Mouse (Mus musculus) frontal cortex, postnatal 36 days (tissue): ENCODE measurements around the gene Efcab9.

Source experiments
- DNase-seq, 2 experiments: peaks; one replicate each; pipeline ENCODE4 v3.0.0; 2022; ENCODE audit warnings: low spot score in 2 of 2

Efcab9 gene

GRCm38 (mm10) chr11:32556333-32556990, 24.6 kb upstream of the Efcab9 start:
- no peak for DNase-seq

GRCm38 (mm10) chr11:32555103-32555689, 23.3 kb upstream of the Efcab9 start:
- no peak for DNase-seq

- no peak for DNase-seq
Observed at GRCm38 (mm10) chr11:32554141-32555091, 22.5 kb upstream of the Efcab9 start.

GRCm38 (mm10) chr11:32553311-32554140, 21.6 kb upstream of the Efcab9 start:
- no peak for DNase-seq

- DNase-seq = no peak
Observed at GRCm38 (mm10) chr11:32552401-32553090, 20.7 kb upstream of the Efcab9 start.

GRCm38 (mm10) chr11:32551579-32552297, 19.9 kb upstream of the Efcab9 start:
- DNase-seq = no peak

- no peak for DNase-seq
Observed at GRCm38 (mm10) chr11:32551056-32551455, 19.2 kb upstream of the Efcab9 start.

- no peak for DNase-seq
Observed at GRCm38 (mm10) chr11:32550102-32550501, 18.2 kb upstream of the Efcab9 start.

GRCm38 (mm10) chr11:32549236-32549635, 17.4 kb upstream of the Efcab9 start:
- no peak for DNase-seq

GRCm38 (mm10) chr11:32548240-32548639, 16.4 kb upstream of the Efcab9 start:
- DNase-seq = no peak

GRCm38 (mm10) chr11:32547391-32547947, 15.6 kb upstream of the Efcab9 start:
- no peak for DNase-seq

- DNase-seq = no peak
Observed at GRCm38 (mm10) chr11:32546483-32546882, 14.6 kb upstream of the Efcab9 start.

GRCm38 (mm10) chr11:32545605-32546004, 13.7 kb upstream of the Efcab9 start:
- DNase-seq = peak in 1 of 2 experiments; percentile 31

- DNase-seq = no peak
Observed at GRCm38 (mm10) chr11:32544497-32544896, 12.6 kb upstream of the Efcab9 start.

- no peak for DNase-seq
Observed at GRCm38 (mm10) chr11:32544041-32544440, 12.2 kb upstream of the Efcab9 start.

GRCm38 (mm10) chr11:32542687-32543411, 11.0 kb upstream of the Efcab9 start:
- no peak for DNase-seq

GRCm38 (mm10) chr11:32542181-32542580, 10.3 kb upstream of the Efcab9 start:
- DNase-seq = no peak

GRCm38 (mm10) chr11:32540463-32540862, 8.6 kb upstream of the Efcab9 start:
- no peak for DNase-seq

- no peak for DNase-seq
Observed at GRCm38 (mm10) chr11:32539717-32540116, 7.8 kb upstream of the Efcab9 start.
